Mouse (Mus musculus): ENCODE results near the gene Bdnf. TPM values are rescaled to one million over a fixed set of nuclear protein-coding genes. Genes with fewer than 3 reads are reported as not detected.
A peak's percentile ranks its signal among the peaks of the same experiment; 100 is the strongest.

The Bdnf gene
- polyA plus RNA-seq, 1 experiment, result 3.3 TPM

- H3K79me2 ChIP-seq (ENCODE audit: control insufficient read depth, insufficient read depth), result no peaks in the 10 kb centered on the region
- peak overlapping the region; percentile 20 for H3K4me2 ChIP-seq (ENCODE audit: low read depth)
- TF ChIP-seq USF1 (IDR thresholded peaks at IDR 0.05; ENCODE audit: low read depth) (no peak), SRF (IDR thresholded peaks at IDR 0.05; ENCODE audit: control insufficient read depth, insufficient read length, low read depth) (no peak), E2F4 (IDR thresholded peaks at IDR 0.05; ENCODE audit: insufficient read depth) (no peak), MYOG (IDR thresholded peaks at IDR 0.05; ENCODE audit: control insufficient read depth in 1 of 3, insufficient read depth in 1 of 3, insufficient read length in 2 of 3, low read depth in 2 of 3) (no peak), CEBPB (IDR thresholded peaks at IDR 0.05; ENCODE audit: insufficient read depth, poor library complexity, severe bottlenecking) (no peak), POLR2A (IDR thresholded peaks at IDR 0.05; ENCODE audit: insufficient read length, low read depth) (no peak), MYOD1 (IDR thresholded peaks at IDR 0.05; ENCODE audit: control insufficient read depth in 1 of 3, insufficient read length in 2 of 3, low read depth in 2 of 3) (no peak), POLR2AphosphoS2 (IDR thresholded peaks at IDR 0.05; ENCODE audit: insufficient read length, low read depth) (no peak)
- no peaks in the 10 kb centered on the region for H3K36me3 ChIP-seq (ENCODE audit: control insufficient read depth, insufficient read depth)
- no peaks in the 10 kb centered on the region for H3K27me3 ChIP-seq (ENCODE audit: control insufficient read depth, insufficient read depth, insufficient read length)
- H3ac ChIP-seq (ENCODE audit: control insufficient read depth, insufficient read length), result no peak overlapping the region
- H3K4me3 ChIP-seq, result no peak overlapping the region
These were observed 6.6 kb downstream of the Bdnf start for GRCm38 (mm10) chr2:109681071-109681470.

- H3ac ChIP-seq (ENCODE audit: control insufficient read depth, insufficient read length), result no peak overlapping the region
- H3K27me3 ChIP-seq (ENCODE audit: control insufficient read depth, insufficient read depth, insufficient read length), result no peaks in the 10 kb centered on the region
- no peak overlapping the region for H3K4me3 ChIP-seq
- no peak overlapping the region for H3K4me2 ChIP-seq (ENCODE audit: low read depth)
- no peaks in the 10 kb centered on the region for H3K36me3 ChIP-seq (ENCODE audit: control insufficient read depth, insufficient read depth)
- H3K79me2 ChIP-seq (ENCODE audit: control insufficient read depth, insufficient read depth), result no peaks in the 10 kb centered on the region
- TF ChIP-seq CEBPB (IDR thresholded peaks at IDR 0.05; ENCODE audit: insufficient read depth, poor library complexity, severe bottlenecking) (no peak), SRF (IDR thresholded peaks at IDR 0.05; ENCODE audit: control insufficient read depth, insufficient read length, low read depth) (no peak), E2F4 (IDR thresholded peaks at IDR 0.05; ENCODE audit: insufficient read depth) (no peak), USF1 (IDR thresholded peaks at IDR 0.05; ENCODE audit: low read depth) (no peak), TCF12 (IDR thresholded peaks at IDR 0.05; ENCODE audit: insufficient read depth, poor library complexity, severe bottlenecking) (no peak), MYOD1 (IDR thresholded peaks at IDR 0.05; ENCODE audit: control insufficient read depth in 1 of 3, insufficient read length in 2 of 3, low read depth in 2 of 3) (no peak), TCF3 (IDR thresholded peaks at IDR 0.05; ENCODE audit: insufficient read length, low read depth) (no peak), POLR2A (IDR thresholded peaks at IDR 0.05; ENCODE audit: insufficient read length, low read depth) (no peak), MYOG (IDR thresholded peaks at IDR 0.05; ENCODE audit: control insufficient read depth in 1 of 3, insufficient read depth in 1 of 3, insufficient read length in 2 of 3, low read depth in 2 of 3) (no peak), REST (IDR thresholded peaks at IDR 0.05; ENCODE audit: insufficient read depth, insufficient read length) (no peak), POLR2AphosphoS2 (IDR thresholded peaks at IDR 0.05; ENCODE audit: insufficient read length, low read depth) (no peak), MAX (IDR thresholded peaks at IDR 0.05; ENCODE audit: low read depth) (no peak)
These were observed 14.2 kb downstream of the Bdnf start for GRCm38 (mm10) chr2:109688661-109689060.

DNA sequence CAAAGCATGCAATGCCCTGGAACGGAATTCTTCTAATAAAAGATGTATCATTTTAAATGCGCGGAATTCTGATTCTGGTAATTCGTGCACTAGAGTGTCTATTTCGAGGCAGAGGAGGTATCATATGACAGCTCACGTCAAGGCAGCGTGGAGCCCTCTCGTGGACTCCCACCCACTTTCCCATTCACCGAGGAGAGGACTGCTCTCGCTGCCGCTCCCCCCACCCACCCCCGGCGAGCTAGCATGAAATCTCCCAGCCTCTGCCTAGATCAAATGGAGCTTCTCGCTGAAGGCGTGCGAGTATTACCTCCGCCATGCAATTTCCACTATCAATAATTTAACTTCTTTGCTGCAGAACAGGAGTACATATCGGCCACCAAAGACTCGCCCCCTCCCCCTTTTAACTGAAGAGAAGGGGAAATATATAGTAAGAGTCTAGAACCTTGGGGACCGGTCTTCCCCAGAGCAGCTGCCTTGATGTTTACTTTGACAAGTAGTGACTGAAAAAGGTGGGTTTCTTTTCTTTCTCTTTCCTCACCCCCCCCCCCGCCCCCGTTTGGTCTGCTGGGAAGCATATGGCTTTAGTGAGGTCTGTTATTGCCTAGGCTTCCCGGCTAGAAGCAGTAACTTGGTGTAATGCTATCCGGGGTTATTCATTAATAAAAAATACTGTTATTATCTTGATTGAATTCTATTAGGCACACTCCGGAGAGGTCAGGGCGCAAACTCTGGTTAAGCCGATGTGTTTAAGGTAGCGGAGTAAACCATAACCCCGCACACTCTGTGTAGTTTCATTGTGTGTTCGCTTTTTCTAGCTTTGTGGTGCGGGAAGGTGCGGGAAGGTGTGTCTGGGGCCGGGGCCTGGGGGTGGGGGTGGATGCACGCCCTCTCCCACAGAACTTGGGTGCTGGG is 18.0 kb downstream of the Bdnf start:
- Histone ChIP-seq H3K4me3 (peak overlapping the region; percentile 89), H3K4me2 (ENCODE audit: low read depth) (peak overlapping the region; percentile 94), H3K27me3 (ENCODE audit: control insufficient read depth, insufficient read depth, insufficient read length) (no peaks in the 10 kb centered on the region), H3K36me3 (ENCODE audit: control insufficient read depth, insufficient read depth) (no peaks in the 10 kb centered on the region), H3K79me2 (ENCODE audit: control insufficient read depth, insufficient read depth) (peaks cover 36% of the 10 kb centered on the region), H3ac (ENCODE audit: control insufficient read depth, insufficient read length) (peak overlapping the region; percentile 67)
- TF ChIP-seq USF1 (IDR thresholded peaks at IDR 0.05; ENCODE audit: low read depth) (no peak), POLR2AphosphoS2 (IDR thresholded peaks at IDR 0.05; ENCODE audit: insufficient read length, low read depth) (no peak), REST (IDR thresholded peaks at IDR 0.05; ENCODE audit: insufficient read depth, insufficient read length) (no peak), MAX (IDR thresholded peaks at IDR 0.05; ENCODE audit: low read depth) (no peak), POLR2A (IDR thresholded peaks at IDR 0.05; ENCODE audit: insufficient read length, low read depth) (no peak), E2F4 (IDR thresholded peaks at IDR 0.05; ENCODE audit: insufficient read depth) (no peak), TCF3 (IDR thresholded peaks at IDR 0.05; ENCODE audit: insufficient read length, low read depth) (no peak)

GRCm38 (mm10) chr2:109693178-109694115 is 18.9 kb downstream of the Bdnf start:
- TF ChIP-seq REST (IDR thresholded peaks at IDR 0.05; ENCODE audit: insufficient read depth, insufficient read length), result peak; percentile 27
- TF ChIP-seq SRF (IDR thresholded peaks at IDR 0.05; ENCODE audit: control insufficient read depth, insufficient read length, low read depth), result no peak
- peak; percentile 92 for TF ChIP-seq POLR2A (IDR thresholded peaks at IDR 0.05; ENCODE audit: insufficient read length, low read depth)
- TF ChIP-seq MAX (IDR thresholded peaks at IDR 0.05; ENCODE audit: low read depth), result no peak
- no peak for TF ChIP-seq CEBPB (IDR thresholded peaks at IDR 0.05; ENCODE audit: insufficient read depth, poor library complexity, severe bottlenecking)
- TF ChIP-seq POLR2AphosphoS2 (IDR thresholded peaks at IDR 0.05; ENCODE audit: insufficient read length, low read depth), result peak; percentile 91
- no peak for TF ChIP-seq TCF3 (IDR thresholded peaks at IDR 0.05; ENCODE audit: insufficient read length, low read depth)
- H3K4me2 ChIP-seq (ENCODE audit: low read depth), result peak overlapping the region; percentile 94
- peak overlapping the region; percentile 67 for H3ac ChIP-seq (ENCODE audit: control insufficient read depth, insufficient read length)
- H3K27me3 ChIP-seq (ENCODE audit: control insufficient read depth, insufficient read depth, insufficient read length), result no peaks in the 10 kb centered on the region
- no peaks in the 10 kb centered on the region for H3K36me3 ChIP-seq (ENCODE audit: control insufficient read depth, insufficient read depth)
- peaks cover 45% of the 10 kb centered on the region for H3K79me2 ChIP-seq (ENCODE audit: control insufficient read depth, insufficient read depth)
- H3K4me3 ChIP-seq, result peak overlapping the region; percentile 89

Measured in myocyte (in vitro differentiated cells).